Mouse (Mus musculus) thymus, postnatal 25 days (tissue): ENCODE measurements at regions not wholly inside any gene's neighbourhood (a gene's known extent, or its start where the extent isn't known, plus 50 kb on each side); places are given as distances from the start of the nearest gene placed in this dataset.

ENCODE experiments used
- DNase-seq: peaks from one replicate; pipeline ENCODE4 v3.0.0; 2022

- peak; percentile 86 for DNase-seq
Measured at GRCm38 (mm10) chr12:77780885-77781698, 412.9 kb upstream of the Gm6657 start.

GRCm38 (mm10) chr12:77783909-77784308 lies 410.1 kb upstream of the Gm6657 start:
- no peak for DNase-seq

GRCm38 (mm10) chr12:77785647-77786046 lies 408.4 kb upstream of the Gm6657 start:
- no peak for DNase-seq

GRCm38 (mm10) chr12:77786678-77787077 lies 407.4 kb upstream of the Gm6657 start:
- DNase-seq = no peak

GRCm38 (mm10) chr12:77788273-77788672 lies 405.8 kb upstream of the Gm6657 start:
- no peak for DNase-seq

GRCm38 (mm10) chr12:77789427-77789826 lies 404.6 kb upstream of the Gm6657 start:
- DNase-seq = peak; percentile 42

- DNase-seq = no peak
Measured at GRCm38 (mm10) chr12:77789871-77790270, 404.2 kb upstream of the Gm6657 start.

GRCm38 (mm10) chr12:77790891-77791672 lies 403.0 kb upstream of the Gm6657 start:
- no peak for DNase-seq

- DNase-seq = no peak
Measured at GRCm38 (mm10) chr12:77798516-77798915, 395.5 kb upstream of the Gm6657 start.

GRCm38 (mm10) chr12:77799134-77799770 lies 394.8 kb upstream of the Gm6657 start:
- no peak for DNase-seq

GRCm38 (mm10) chr12:77807674-77808073 lies 386.4 kb upstream of the Gm6657 start:
- no peak for DNase-seq

- DNase-seq = peak; percentile 55
Measured at GRCm38 (mm10) chr12:77811276-77811675, 382.8 kb upstream of the Gm6657 start.

- no peak for DNase-seq
Measured at GRCm38 (mm10) chr12:77819456-77819855, 374.6 kb upstream of the Gm6657 start.

GRCm38 (mm10) chr12:77823381-77824030 lies 370.5 kb upstream of the Gm6657 start:
- no peak for DNase-seq

- no peak for DNase-seq
Measured at GRCm38 (mm10) chr12:77833411-77834169, 360.5 kb upstream of the Gm6657 start.

- DNase-seq = no peak
Measured at GRCm38 (mm10) chr12:77834891-77835290, 359.2 kb upstream of the Gm6657 start.

- DNase-seq = no peak
Measured at GRCm38 (mm10) chr12:77836231-77836630, 357.8 kb upstream of the Gm6657 start.

GRCm38 (mm10) chr12:77841844-77842415 lies 352.1 kb upstream of the Gm6657 start:
- no peak for DNase-seq

GRCm38 (mm10) chr12:77852595-77853577 lies 341.2 kb upstream of the Gm6657 start:
- DNase-seq = no peak

- no peak for DNase-seq
Measured at GRCm38 (mm10) chr12:77854281-77855075, 339.6 kb upstream of the Gm6657 start.
